Mouse (Mus musculus) limb, embryonic 10.5 days (tissue): ENCODE data around the gene Lexm. TPM values are rescaled to one million over a fixed set of nuclear protein-coding genes. Genes with fewer than 3 reads are reported as not detected.

Experiments
- DNase-seq: peaks from one replicate; pipeline ENCODE4 v3.0.0-alpha.2; 2017; ENCODE audit warnings: low spot score
- H3K27ac ChIP-seq: fragments of 300-500 bp; sonication (generic); 2 replicates; pipeline ENCODE4 v1.5.1; 2016; ENCODE audit warnings: mild to moderate bottlenecking
- H3K27me3 ChIP-seq: fragments of 300-500 bp; sonication (generic); 2 replicates; pipeline ENCODE4 v1.6.1; 2016; ENCODE audit warnings: low read depth, mild to moderate bottlenecking; ENCODE audit not compliant: poor library complexity, severe bottlenecking
- H3K36me3 ChIP-seq: fragments of 300-500 bp; sonication (generic); 2 replicates; pipeline ENCODE4 v1.6.1; 2016; ENCODE audit warnings: mild to moderate bottlenecking, moderate library complexity
- H3K4me1 ChIP-seq: fragments of 300-500 bp; sonication (generic); 2 replicates; pipeline ENCODE4 v1.6.1; 2016
- H3K4me3 ChIP-seq: fragments of 300-500 bp; sonication (generic); 2 replicates; pipeline ENCODE4 v1.5.1; 2016; ENCODE audit warnings: mild to moderate bottlenecking, moderate library complexity
- H3K9me3 ChIP-seq: fragments of 300-500 bp; sonication (generic); replicated peaks from 2 replicates; pipeline ENCODE4 v1.6.1; 2016; ENCODE audit warnings: mild to moderate bottlenecking
- WGBS: fragments of 180-500 bp; shearing (Covaris S2); methylation state at CpG from one replicate; pipeline ENCODE4 v1.1.7; 2016; 5-methylcytosine and 5-hydroxymethylcytosine counted together
- polyA plus RNA-seq: library from polyadenylated mRNA; unstranded; fragments of >200 nt; fragmentation: Nextera tagmentation; extraction: Ambion mirVana; gene quantifications from 2 replicates; pipeline ENCODE4 v1.2.1, GENCODE M21; 2016

Gene Lexm
- polyA plus RNA-seq, 1 experiment from 2014 or later = 0.15 TPM

GRCm38 (mm10) chr4:106618898-106619297, 1.9 kb upstream of the Lexm start:
- Histone ChIP-seq H3K36me3 (no peaks in the 10 kb centered on the region), H3K4me3 (no peak overlapping the region), H3K27me3 (peaks cover 63% of the 10 kb centered on the region), H3K27ac (no peak overlapping the region), H3K4me1 (peaks cover 33% of the 10 kb centered on the region), H3K9me3 (no peaks in the 10 kb centered on the region)
- no peak for DNase-seq
- WGBS = 85% methylated on average over 4 of the region's 4 CpGs

GRCm38 (mm10) chr4:106615637-106616036, 1.4 kb downstream of the Lexm start:
- Histone ChIP-seq H3K27me3 (peaks cover 32% of the 10 kb centered on the region), H3K9me3 (no peaks in the 10 kb centered on the region), H3K27ac (no peak overlapping the region), H3K36me3 (no peaks in the 10 kb centered on the region), H3K4me1 (peaks cover 20% of the 10 kb centered on the region), H3K4me3 (no peak overlapping the region)
- WGBS = 84% methylated on average over 12 of the region's 12 CpGs
- no peak for DNase-seq

- Histone ChIP-seq H3K4me1 (peaks cover 20% of the 10 kb centered on the region), H3K27me3 (peaks cover 26% of the 10 kb centered on the region), H3K9me3 (no peaks in the 10 kb centered on the region), H3K27ac (no peak overlapping the region), H3K36me3 (no peaks in the 10 kb centered on the region), H3K4me3 (no peak overlapping the region)
- WGBS = 81% methylated on average over 9 of the region's 9 CpGs
- no peak for DNase-seq
Measured at GRCm38 (mm10) chr4:106614881-106615280, 2.2 kb downstream of the Lexm start.

GRCm38 (mm10) chr4:106614180-106614797, 2.8 kb downstream of the Lexm start:
- H3K9me3 ChIP-seq = no peaks in the 10 kb centered on the region
- H3K4me3 ChIP-seq = no peak overlapping the region
- H3K27me3 ChIP-seq = peaks cover 24% of the 10 kb centered on the region
- H3K36me3 ChIP-seq = no peaks in the 10 kb centered on the region
- H3K27ac ChIP-seq = no peak overlapping the region
- H3K4me1 ChIP-seq = peaks cover 20% of the 10 kb centered on the region
- peak; percentile 87 for DNase-seq
- WGBS = 43% methylated on average over 7 of the region's 7 CpGs

- WGBS = 83% methylated on average over 3 of the region's 3 CpGs
- Histone ChIP-seq H3K36me3 (no peaks in the 10 kb centered on the region), H3K4me3 (no peak overlapping the region), H3K27me3 (peaks cover 18% of the 10 kb centered on the region), H3K4me1 (peaks cover 20% of the 10 kb centered on the region), H3K27ac (no peak overlapping the region), H3K9me3 (no peaks in the 10 kb centered on the region)
- no peak for DNase-seq
Measured at GRCm38 (mm10) chr4:106613560-106613959, 3.5 kb downstream of the Lexm start.

GRCm38 (mm10) chr4:106613105-106613504, 3.9 kb downstream of the Lexm start:
- peaks cover 20% of the 10 kb centered on the region for H3K4me1 ChIP-seq
- H3K9me3 ChIP-seq = no peaks in the 10 kb centered on the region
- H3K27me3 ChIP-seq = peaks cover 17% of the 10 kb centered on the region
- DNase-seq = no peak
- H3K4me3 ChIP-seq = no peak overlapping the region
- 81% methylated on average over 8 of the region's 8 CpGs for WGBS
- no peaks in the 10 kb centered on the region for H3K36me3 ChIP-seq
- H3K27ac ChIP-seq = no peak overlapping the region

GRCm38 (mm10) chr4:106607905-106608304, 9.1 kb downstream of the Lexm start:
- Histone ChIP-seq H3K4me3 (no peak overlapping the region), H3K9me3 (no peaks in the 10 kb centered on the region), H3K27ac (no peak overlapping the region), H3K36me3 (no peaks in the 10 kb centered on the region), H3K27me3 (no peaks in the 10 kb centered on the region), H3K4me1 (peaks cover 9% of the 10 kb centered on the region)
- DNase-seq = no peak
- whole genome bisulfite sequencing = 93% methylated on average over 1 of the region's 1 CpGs

GRCm38 (mm10) chr4:106606639-106607554, 10.1 kb downstream of the Lexm start:
- DNase-seq = peak; percentile 62
- no peaks in the 10 kb centered on the region for H3K9me3 ChIP-seq
- peak overlapping the region; percentile 35 for H3K4me3 ChIP-seq
- H3K27me3 ChIP-seq = no peaks in the 10 kb centered on the region
- 39% methylated on average over 18 of the region's 18 CpGs for WGBS
- H3K4me1 ChIP-seq = peaks cover 9% of the 10 kb centered on the region
- no peaks in the 10 kb centered on the region for H3K36me3 ChIP-seq
- peak overlapping the region; percentile 67 for H3K27ac ChIP-seq

- no peak overlapping the region for H3K4me3 ChIP-seq
- no peaks in the 10 kb centered on the region for H3K36me3 ChIP-seq
- DNase-seq = no peak
- H3K27ac ChIP-seq = no peak overlapping the region
- no peaks in the 10 kb centered on the region for H3K4me1 ChIP-seq
- no peaks in the 10 kb centered on the region for H3K9me3 ChIP-seq
- H3K27me3 ChIP-seq = no peaks in the 10 kb centered on the region
- 91% methylated on average over 4 of the region's 4 CpGs for WGBS
Measured at GRCm38 (mm10) chr4:106600770-106601169, 16.3 kb downstream of the Lexm start.

GRCm38 (mm10) chr4:106599415-106599814, 17.6 kb downstream of the Lexm start:
- Histone ChIP-seq H3K27ac (no peak overlapping the region), H3K4me1 (no peaks in the 10 kb centered on the region), H3K27me3 (no peaks in the 10 kb centered on the region), H3K36me3 (no peaks in the 10 kb centered on the region), H3K4me3 (no peak overlapping the region), H3K9me3 (no peaks in the 10 kb centered on the region)
- 46% methylated on average over 1 of the region's 1 CpGs for WGBS
- no peak for DNase-seq

- no peak for DNase-seq
- H3K4me3 ChIP-seq = no peak overlapping the region
- H3K9me3 ChIP-seq = no peaks in the 10 kb centered on the region
- no peaks in the 10 kb centered on the region for H3K36me3 ChIP-seq
- no peaks in the 10 kb centered on the region for H3K27me3 ChIP-seq
- H3K4me1 ChIP-seq = no peaks in the 10 kb centered on the region
- 84% methylated on average over 4 of the region's 4 CpGs for WGBS
- H3K27ac ChIP-seq = no peak overlapping the region
Measured at GRCm38 (mm10) chr4:106597741-106598140, 19.3 kb downstream of the Lexm start.

- Histone ChIP-seq H3K27me3 (no peaks in the 10 kb centered on the region), H3K36me3 (no peaks in the 10 kb centered on the region), H3K4me3 (no peak overlapping the region), H3K9me3 (no peaks in the 10 kb centered on the region), H3K4me1 (no peaks in the 10 kb centered on the region), H3K27ac (no peak overlapping the region)
- DNase-seq = no peak
- 84% methylated on average over 9 of the region's 9 CpGs for WGBS
Measured at GRCm38 (mm10) chr4:106597055-106597454, 20.0 kb downstream of the Lexm start.

- no peaks in the 10 kb centered on the region for H3K27me3 ChIP-seq
- no peaks in the 10 kb centered on the region for H3K9me3 ChIP-seq
- DNase-seq = no peak
- no peak overlapping the region for H3K27ac ChIP-seq
- peaks cover 3% of the 10 kb centered on the region for H3K36me3 ChIP-seq
- H3K4me1 ChIP-seq = no peaks in the 10 kb centered on the region
- H3K4me3 ChIP-seq = no peak overlapping the region
- 61% methylated on average over 3 of the region's 3 CpGs for WGBS
Measured at GRCm38 (mm10) chr4:106596200-106596599, 20.8 kb downstream of the Lexm start.
